Mouse (Mus musculus): ENCODE measurements at regions not wholly inside any gene's neighbourhood (a gene's known extent, or its start where the extent isn't known, plus 50 kb on each side); places are given as distances from the start of the nearest gene placed in this dataset.

- no peaks in the 10 kb centered on the region for H3K9me3 ChIP-seq
- WGBS: 78% methylated on average over 4 of the region's 4 CpGs
These were observed 86.2 kb upstream of the Fstl4 start for GRCm38 (mm10) chr11:52678259-52678658.

GRCm38 (mm10) chr11:52685436-52685835 is 79.0 kb upstream of the Fstl4 start:
- no peak overlapping the region for H3K4me2 ChIP-seq (replicated peaks)
- no peak; the same call in 1 of the 2 replicates for ATAC-seq (replicated peaks)
- H3K4me1 ChIP-seq: peaks cover 10% of the 10 kb centered on the region
- no peak overlapping the region for H3K27ac ChIP-seq (replicated peaks)
- H3K36me3 ChIP-seq: no peaks in the 10 kb centered on the region
- H3K9me3 ChIP-seq: no peaks in the 10 kb centered on the region
- H3K27me3 ChIP-seq: no peaks in the 10 kb centered on the region
- no peak overlapping the region for H3K9ac ChIP-seq (replicated peaks)
- WGBS: 10% methylated on average over 2 of the region's 2 CpGs
- no peak overlapping the region for H3K4me3 ChIP-seq

More at GRCm38 (mm10) chr11:52678259-52678658, 86.2 kb upstream of the Fstl4 start:
- Histone ChIP-seq H3K27ac (replicated peaks) (no peak overlapping the region), H3K4me1 (no peaks in the 10 kb centered on the region), H3K4me3 (no peak overlapping the region), H3K27me3 (no peaks in the 10 kb centered on the region), H3K4me2 (replicated peaks) (no peak overlapping the region), H3K36me3 (no peaks in the 10 kb centered on the region), H3K9ac (replicated peaks) (no peak overlapping the region)
- no peak for ATAC-seq (replicated peaks)

- no peaks in the 10 kb centered on the region for H3K36me3 ChIP-seq
- H3K4me2 ChIP-seq (replicated peaks): no peak overlapping the region
- no peaks in the 10 kb centered on the region for H3K27me3 ChIP-seq
- H3K9ac ChIP-seq (replicated peaks): no peak overlapping the region
- no peak for ATAC-seq (replicated peaks)
- WGBS: 71% methylated on average over 3 of the region's 3 CpGs
- no peaks in the 10 kb centered on the region for H3K9me3 ChIP-seq
- no peak overlapping the region for H3K27ac ChIP-seq (replicated peaks)
- no peak overlapping the region for H3K4me3 ChIP-seq
- H3K4me1 ChIP-seq: no peaks in the 10 kb centered on the region
These were observed 71.7 kb upstream of the Fstl4 start for GRCm38 (mm10) chr11:52692701-52693100.

- Histone ChIP-seq H3K4me3 (no peak overlapping the region), H3K27ac (replicated peaks) (no peak overlapping the region), H3K9ac (replicated peaks) (no peak overlapping the region), H3K4me1 (no peaks in the 10 kb centered on the region), H3K36me3 (no peaks in the 10 kb centered on the region), H3K27me3 (no peaks in the 10 kb centered on the region), H3K4me2 (replicated peaks) (no peak overlapping the region), H3K9me3 (no peaks in the 10 kb centered on the region)
- no peak for ATAC-seq (replicated peaks)
- 90% methylated on average over 10 of the region's 10 CpGs for WGBS
These were observed 62.8 kb upstream of the Fstl4 start for GRCm38 (mm10) chr11:52701682-52702081.

- Histone ChIP-seq H3K36me3 (no peaks in the 10 kb centered on the region), H3K9ac (replicated peaks) (no peak overlapping the region), H3K4me1 (no peaks in the 10 kb centered on the region), H3K4me3 (no peak overlapping the region), H3K27ac (replicated peaks) (no peak overlapping the region), H3K9me3 (no peaks in the 10 kb centered on the region), H3K27me3 (no peaks in the 10 kb centered on the region), H3K4me2 (replicated peaks) (no peak overlapping the region)
- no peak for ATAC-seq (replicated peaks)
- 88% methylated on average over 4 of the region's 4 CpGs for WGBS
These were observed 61.0 kb upstream of the Fstl4 start for GRCm38 (mm10) chr11:52703391-52703790.

All from forebrain, embryonic 15.5 days (tissue).